Mouse (Mus musculus): Measurements from ENCODE around the gene Polr2f. TPM values are rescaled to one million over a fixed set of nuclear protein-coding genes. Genes with fewer than 3 reads are reported as not detected.

Gene Polr2f
- polyA plus RNA-seq, 1 experiment from 2014 or later = 320 TPM

DNA sequence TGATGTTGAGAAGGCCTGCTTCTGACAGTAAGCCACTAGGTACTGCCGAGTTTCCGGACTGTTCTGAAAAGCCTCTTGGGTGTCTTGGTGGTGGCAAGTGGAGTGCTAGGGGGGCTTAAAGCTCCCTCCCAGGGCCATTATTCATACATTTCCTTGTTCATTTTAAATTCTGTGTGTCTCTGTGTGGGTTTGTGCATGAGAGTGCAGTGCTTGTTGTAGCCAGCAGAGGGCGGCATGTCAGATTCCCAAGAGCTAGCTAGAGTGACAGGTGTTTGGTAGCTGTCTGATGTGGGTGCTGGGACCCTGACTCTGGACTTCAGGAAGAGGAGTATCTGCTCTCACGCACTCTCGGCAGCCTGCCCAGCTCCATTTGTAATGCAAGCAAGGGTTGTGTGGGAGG, 12.6 kb upstream of the Polr2f start:
- Histone ChIP-seq H3K4me3 (ENCODE audit: low read depth, low read length) (no peak overlapping the region), H3K36me3 (ENCODE audit: control insufficient read depth, insufficient read depth, low read length) (peaks cover 57% of the 10 kb centered on the region), H3K9me3 (ENCODE audit: control insufficient read depth, low read length) (no peaks in the 10 kb centered on the region), H3K4me1 (replicated peaks; ENCODE audit: control insufficient read depth, insufficient read depth) (no peaks in the 10 kb centered on the region), H3K4me2 (replicated peaks; ENCODE audit: low read depth) (no peak overlapping the region), H3K27ac (replicated peaks) (no peak overlapping the region), H3K27me3 (ENCODE audit: control insufficient read depth, insufficient read depth, low read length) (no peaks in the 10 kb centered on the region), H3K9ac (ENCODE audit: low read length) (no peak overlapping the region)
- ATAC-seq (ENCODE audit: low FRiP score, low TSS enrichment) (no peak), DNase-seq (ENCODE audit: low spot score) (no peak)
- WGBS = 95% methylated on average over 5 of the region's 5 CpGs
- peak; percentile 67 for TF ChIP-seq CTCF (IDR thresholded peaks at IDR 0.05; ENCODE audit: low read depth)
- no peak for TF ChIP-seq EP300 (optimal IDR thresholded peaks at IDR 0.05)

- Histone ChIP-seq H3K36me3 (ENCODE audit: control insufficient read depth, insufficient read depth, low read length) (peaks cover 61% of the 10 kb centered on the region), H3K4me1 (replicated peaks; ENCODE audit: control insufficient read depth, insufficient read depth) (no peaks in the 10 kb centered on the region), H3K27ac (replicated peaks) (no peak overlapping the region), H3K9ac (ENCODE audit: low read length) (no peak overlapping the region), H3K4me2 (replicated peaks; ENCODE audit: low read depth) (no peak overlapping the region), H3K27me3 (ENCODE audit: control insufficient read depth, insufficient read depth, low read length) (no peaks in the 10 kb centered on the region), H3K9me3 (ENCODE audit: control insufficient read depth, low read length) (no peaks in the 10 kb centered on the region), H3K4me3 (ENCODE audit: low read depth, low read length) (no peak overlapping the region)
- TF ChIP-seq EP300 (optimal IDR thresholded peaks at IDR 0.05) (no peak), CTCF (IDR thresholded peaks at IDR 0.05; ENCODE audit: low read depth) (no peak)
- WGBS = 68% methylated on average over 7 of the region's 7 CpGs
- no peak for ATAC-seq (ENCODE audit: low FRiP score, low TSS enrichment)
- no peak for DNase-seq (ENCODE audit: low spot score)
Observed at GRCm38 (mm10) chr15:79129311-79129710, 11.5 kb upstream of the Polr2f start.

- 67% methylated on average over 10 of the region's 10 CpGs for WGBS
- no peaks in the 10 kb centered on the region for H3K4me1 ChIP-seq (replicated peaks; ENCODE audit: control insufficient read depth, insufficient read depth)
- H3K9me3 ChIP-seq (ENCODE audit: control insufficient read depth, low read length) = no peaks in the 10 kb centered on the region
- ATAC-seq (ENCODE audit: low FRiP score, low TSS enrichment) (no peak), DNase-seq (ENCODE audit: low spot score) (no peak)
- H3K9ac ChIP-seq (ENCODE audit: low read length) = no peak overlapping the region
- H3K27ac ChIP-seq (replicated peaks) = peak overlapping the region; percentile 78
- no peak overlapping the region for H3K4me3 ChIP-seq (ENCODE audit: low read depth, low read length)
- H3K27me3 ChIP-seq (ENCODE audit: control insufficient read depth, insufficient read depth, low read length) = no peaks in the 10 kb centered on the region
- no peak for TF ChIP-seq CTCF (IDR thresholded peaks at IDR 0.05; ENCODE audit: low read depth)
- no peak for TF ChIP-seq EP300 (optimal IDR thresholded peaks at IDR 0.05)
- peaks cover 55% of the 10 kb centered on the region for H3K36me3 ChIP-seq (ENCODE audit: control insufficient read depth, insufficient read depth, low read length)
- H3K4me2 ChIP-seq (replicated peaks; ENCODE audit: low read depth) = no peak overlapping the region
Observed at GRCm38 (mm10) chr15:79130782-79131181, 10.0 kb upstream of the Polr2f start.

GRCm38 (mm10) chr15:79131442-79131841, 9.4 kb upstream of the Polr2f start:
- DNase-seq (ENCODE audit: low spot score) = peak; percentile 76
- Histone ChIP-seq H3K9me3 (ENCODE audit: control insufficient read depth, low read length) (no peaks in the 10 kb centered on the region), H3K36me3 (ENCODE audit: control insufficient read depth, insufficient read depth, low read length) (peaks cover 53% of the 10 kb centered on the region), H3K4me1 (replicated peaks; ENCODE audit: control insufficient read depth, insufficient read depth) (no peaks in the 10 kb centered on the region), H3K9ac (ENCODE audit: low read length) (peak overlapping the region; percentile 8; the same call in 1 of the 2 replicates), H3K27ac (replicated peaks) (peak overlapping the region; percentile 78), H3K4me3 (ENCODE audit: low read depth, low read length) (no peak overlapping the region), H3K4me2 (replicated peaks; ENCODE audit: low read depth) (no peak overlapping the region), H3K27me3 (ENCODE audit: control insufficient read depth, insufficient read depth, low read length) (no peaks in the 10 kb centered on the region)
- 38% methylated on average over 7 of the region's 7 CpGs for WGBS
- TF ChIP-seq EP300 (optimal IDR thresholded peaks at IDR 0.05) (peak; percentile 92), CTCF (IDR thresholded peaks at IDR 0.05; ENCODE audit: low read depth) (no peak)
- peak; percentile 73 for ATAC-seq (ENCODE audit: low FRiP score, low TSS enrichment)

DNA sequence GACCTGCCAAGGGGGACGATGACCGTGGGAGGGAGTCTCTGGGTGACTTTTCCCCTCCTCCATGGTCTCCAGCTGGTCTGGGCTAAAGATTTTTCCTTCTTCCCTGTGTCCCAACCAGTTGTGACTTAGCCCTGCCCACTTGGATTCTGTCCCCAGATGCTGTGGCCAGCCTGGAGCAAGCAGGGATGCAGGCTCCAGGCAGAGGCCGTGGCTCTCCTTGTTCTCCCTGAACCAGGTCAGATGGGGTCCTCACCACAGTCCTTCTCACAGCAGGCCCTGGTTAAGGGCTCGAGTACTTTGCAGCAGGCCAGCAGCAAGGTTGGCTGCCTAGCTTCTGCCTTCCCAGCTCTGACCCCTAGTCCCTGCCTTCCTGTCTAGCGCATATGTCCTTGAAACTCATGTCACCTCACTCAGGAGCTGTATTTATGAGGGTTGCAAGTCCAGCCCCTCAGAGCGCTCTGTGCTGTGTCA, 7.6 kb upstream of the Polr2f start:
- 78% methylated on average over 6 of the region's 6 CpGs for WGBS
- no peak for DNase-seq (ENCODE audit: low spot score)
- Histone ChIP-seq H3K27ac (replicated peaks) (peak overlapping the region; percentile 13), H3K9ac (ENCODE audit: low read length) (no peak overlapping the region), H3K36me3 (ENCODE audit: control insufficient read depth, insufficient read depth, low read length) (peaks cover 37% of the 10 kb centered on the region), H3K27me3 (ENCODE audit: control insufficient read depth, insufficient read depth, low read length) (no peaks in the 10 kb centered on the region), H3K4me2 (replicated peaks; ENCODE audit: low read depth) (no peak overlapping the region), H3K4me3 (ENCODE audit: low read depth, low read length) (no peak overlapping the region), H3K9me3 (ENCODE audit: control insufficient read depth, low read length) (no peaks in the 10 kb centered on the region), H3K4me1 (replicated peaks; ENCODE audit: control insufficient read depth, insufficient read depth) (no peaks in the 10 kb centered on the region)
- no peak for ATAC-seq (ENCODE audit: low FRiP score, low TSS enrichment)
- no peak for TF ChIP-seq CTCF (IDR thresholded peaks at IDR 0.05; ENCODE audit: low read depth)
- no peak for TF ChIP-seq EP300 (optimal IDR thresholded peaks at IDR 0.05)

DNA sequence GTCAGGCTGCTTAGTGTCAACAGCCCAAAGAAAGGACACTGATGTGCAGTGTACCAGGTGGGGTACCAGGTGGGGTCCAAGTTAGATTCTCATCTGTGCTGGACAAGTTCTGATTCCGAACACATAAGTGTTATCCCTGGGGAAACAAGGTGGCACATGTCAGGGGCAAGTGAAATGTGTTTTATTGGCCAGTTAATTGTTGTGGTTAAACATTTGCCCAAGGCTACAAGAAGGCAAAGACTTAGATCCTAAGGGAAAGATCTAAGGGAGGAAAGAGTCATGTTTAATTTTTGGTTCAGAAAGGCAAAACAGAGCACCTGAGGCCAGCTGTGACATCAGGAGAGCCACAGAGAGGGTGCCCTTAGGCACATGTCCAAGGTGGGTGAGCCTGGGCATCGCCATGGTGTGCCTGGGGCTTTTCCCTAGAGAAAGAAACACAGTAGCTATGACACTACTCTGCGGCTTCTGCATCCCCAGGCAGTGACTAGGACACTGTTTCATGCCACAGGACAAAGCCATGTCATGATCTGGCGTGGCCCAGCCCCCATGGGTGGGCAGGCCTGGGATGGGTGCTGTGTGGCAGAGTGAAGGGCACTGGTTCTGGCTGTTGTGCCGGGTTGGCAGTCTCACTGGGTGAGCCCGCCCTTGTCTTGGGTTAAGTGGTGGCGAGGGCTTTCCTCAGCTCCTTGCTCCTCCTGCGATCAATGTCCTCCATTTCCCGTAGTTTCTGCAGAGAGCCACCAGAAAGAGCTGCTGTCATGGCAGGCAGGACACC, 6.1 kb upstream of the Polr2f start:
- Histone ChIP-seq H3K4me1 (replicated peaks; ENCODE audit: control insufficient read depth, insufficient read depth) (no peaks in the 10 kb centered on the region), H3K9me3 (ENCODE audit: control insufficient read depth, low read length) (no peaks in the 10 kb centered on the region), H3K4me2 (replicated peaks; ENCODE audit: low read depth) (no peak overlapping the region), H3K9ac (ENCODE audit: low read length) (no peak overlapping the region), H3K27me3 (ENCODE audit: control insufficient read depth, insufficient read depth, low read length) (no peaks in the 10 kb centered on the region), H3K36me3 (ENCODE audit: control insufficient read depth, insufficient read depth, low read length) (peaks cover 33% of the 10 kb centered on the region), H3K27ac (replicated peaks) (no peak overlapping the region), H3K4me3 (ENCODE audit: low read depth, low read length) (no peak overlapping the region)
- ATAC-seq (ENCODE audit: low FRiP score, low TSS enrichment) = no peak
- TF ChIP-seq CTCF (IDR thresholded peaks at IDR 0.05; ENCODE audit: low read depth) (no peak), EP300 (optimal IDR thresholded peaks at IDR 0.05) (no peak)
- DNase-seq (ENCODE audit: low spot score) = no peak
- 82% methylated on average over 9 of the region's 9 CpGs for WGBS

Measured in stomach, postnatal 0 days (tissue).